Mouse (Mus musculus) heart, embryonic 13.5 days (tissue): ENCODE measurements at regions not wholly inside any gene's neighbourhood (a gene's known extent, or its start where the extent isn't known, plus 50 kb on each side); places are given as distances from the start of the nearest gene placed in this dataset.

Experiments
- ATAC-seq: fragments of 200-750 bp; cut with Nextera tagmentation; 2 replicates; pipeline ENCODE4 v1.8.0; 2017; ENCODE audit warnings: moderate TSS enrichment; ENCODE audit not compliant: insufficient number of reproducible peaks, low FRiP score, low TSS enrichment; ENCODE audit errors: extremely low read depth
- H3K27ac ChIP-seq: fragments of 300-500 bp; sonication (generic); replicated peaks from 2 replicates; pipeline ENCODE4 v1.5.1; 2015; ENCODE audit warnings: moderate library complexity, mild to moderate bottlenecking, inconsistent platforms
- H3K27me3 ChIP-seq: fragments of 300-500 bp; sonication (generic); replicated peaks from 2 replicates; pipeline ENCODE4 v1.6.1; 2015; ENCODE audit warnings: mild to moderate bottlenecking, inconsistent platforms
- H3K36me3 ChIP-seq: fragments of 300-500 bp; sonication (generic); 2 replicates; pipeline ENCODE4 v1.6.1; 2015; ENCODE audit warnings: mild to moderate bottlenecking, inconsistent platforms
- H3K4me1 ChIP-seq: fragments of 300-500 bp; sonication (generic); 2 replicates; pipeline ENCODE4 v1.6.1; 2015; ENCODE audit warnings: inconsistent platforms
- H3K4me2 ChIP-seq: fragments of 300-500 bp; sonication (generic); 2 replicates; pipeline ENCODE4 v1.6.1; 2015; ENCODE audit warnings: inconsistent platforms, mild to moderate bottlenecking, moderate library complexity
- H3K4me3 ChIP-seq: fragments of 300-500 bp; sonication (generic); 2 replicates; pipeline ENCODE4 v1.5.1; 2015; ENCODE audit warnings: moderate library complexity, mild to moderate bottlenecking, inconsistent platforms
- H3K9ac ChIP-seq: fragments of 300-500 bp; sonication (generic); 2 replicates; pipeline ENCODE4 v1.6.1; 2015; ENCODE audit warnings: inconsistent platforms, mild to moderate bottlenecking, moderate library complexity
- H3K9me3 ChIP-seq: fragments of 300-500 bp; sonication (generic); 2 replicates; pipeline ENCODE4 v1.6.1; 2016; ENCODE audit warnings: inconsistent platforms
- WGBS: fragments of 180-500 bp; shearing (Covaris S2); methylation state at CpG from one replicate; pipeline ENCODE4 v1.1.7; 2015; ENCODE audit warnings: mixed read lengths; 5-methylcytosine and 5-hydroxymethylcytosine counted together

- Histone ChIP-seq H3K27me3 (no peaks in the 10 kb centered on the region), H3K27ac (no peak overlapping the region), H3K4me3 (no peak overlapping the region), H3K9me3 (no peaks in the 10 kb centered on the region), H3K36me3 (no peaks in the 10 kb centered on the region), H3K4me2 (no peak overlapping the region), H3K4me1 (no peaks in the 10 kb centered on the region), H3K9ac (no peak overlapping the region)
- no peak for ATAC-seq
- WGBS = 51% methylated on average over 3 of the region's 3 CpGs
Measured at GRCm38 (mm10) chr10:12175141-12175540, 694.0 kb downstream of the Utrn start.

- H3K36me3 ChIP-seq = no peaks in the 10 kb centered on the region
- 72% methylated on average over 1 of the region's 1 CpGs for WGBS
- no peak overlapping the region for H3K4me2 ChIP-seq
- H3K4me3 ChIP-seq = no peak overlapping the region
- no peak for ATAC-seq
- no peaks in the 10 kb centered on the region for H3K27me3 ChIP-seq
- no peak overlapping the region for H3K9ac ChIP-seq
- H3K27ac ChIP-seq = no peak overlapping the region
- no peaks in the 10 kb centered on the region for H3K4me1 ChIP-seq
- H3K9me3 ChIP-seq = no peaks in the 10 kb centered on the region
Measured at GRCm38 (mm10) chr10:12177482-12177881, 691.7 kb downstream of the Utrn start.

- Histone ChIP-seq H3K4me3 (no peak overlapping the region), H3K9me3 (no peaks in the 10 kb centered on the region), H3K27ac (no peak overlapping the region), H3K36me3 (no peaks in the 10 kb centered on the region), H3K9ac (no peak overlapping the region), H3K4me2 (no peak overlapping the region), H3K4me1 (no peaks in the 10 kb centered on the region), H3K27me3 (no peaks in the 10 kb centered on the region)
- no peak for ATAC-seq
- 67% methylated on average over 4 of the region's 4 CpGs for WGBS
Measured at GRCm38 (mm10) chr10:12180965-12181364, 688.2 kb downstream of the Utrn start.

GRCm38 (mm10) chr10:12186918-12187639 lies 682.1 kb downstream of the Utrn start:
- Histone ChIP-seq H3K36me3 (no peaks in the 10 kb centered on the region), H3K4me2 (no peak overlapping the region), H3K27me3 (no peaks in the 10 kb centered on the region), H3K9me3 (no peaks in the 10 kb centered on the region), H3K4me1 (no peaks in the 10 kb centered on the region), H3K4me3 (no peak overlapping the region), H3K27ac (no peak overlapping the region), H3K9ac (no peak overlapping the region)
- 71% methylated on average over 13 of the region's 13 CpGs for WGBS
- no peak for ATAC-seq

- Histone ChIP-seq H3K36me3 (no peaks in the 10 kb centered on the region), H3K4me3 (no peak overlapping the region), H3K9ac (no peak overlapping the region), H3K4me2 (no peak overlapping the region), H3K4me1 (no peaks in the 10 kb centered on the region), H3K9me3 (no peaks in the 10 kb centered on the region), H3K27ac (no peak overlapping the region), H3K27me3 (no peaks in the 10 kb centered on the region)
- 71% methylated on average over 8 of the region's 8 CpGs for WGBS
- no peak for ATAC-seq
Measured at GRCm38 (mm10) chr10:12187669-12188342, 681.4 kb downstream of the Utrn start.

- Histone ChIP-seq H3K9ac (no peak overlapping the region), H3K9me3 (no peaks in the 10 kb centered on the region), H3K27ac (no peak overlapping the region), H3K36me3 (no peaks in the 10 kb centered on the region), H3K4me3 (no peak overlapping the region), H3K27me3 (no peaks in the 10 kb centered on the region), H3K4me1 (no peaks in the 10 kb centered on the region), H3K4me2 (no peak overlapping the region)
- 84% methylated on average over 3 of the region's 3 CpGs for WGBS
- ATAC-seq = no peak
Measured at GRCm38 (mm10) chr10:12190435-12190834, 678.7 kb downstream of the Utrn start.

GRCm38 (mm10) chr10:12207301-12207700 lies 661.9 kb downstream of the Utrn start:
- Histone ChIP-seq H3K4me1 (peaks cover 2% of the 10 kb centered on the region; the same call in 1 of the 2 replicates), H3K9ac (no peak overlapping the region), H3K36me3 (no peaks in the 10 kb centered on the region), H3K4me3 (no peak overlapping the region), H3K9me3 (no peaks in the 10 kb centered on the region), H3K4me2 (no peak overlapping the region), H3K27ac (no peak overlapping the region), H3K27me3 (no peaks in the 10 kb centered on the region)
- ATAC-seq = no peak
- whole genome bisulfite sequencing = 73% methylated on average over 2 of the region's 2 CpGs

GRCm38 (mm10) chr10:12210181-12210580 lies 659.0 kb downstream of the Utrn start:
- H3K9ac ChIP-seq = no peak overlapping the region
- no peak for ATAC-seq
- no peaks in the 10 kb centered on the region for H3K27me3 ChIP-seq
- H3K27ac ChIP-seq = no peak overlapping the region
- H3K4me2 ChIP-seq = no peak overlapping the region
- H3K9me3 ChIP-seq = no peaks in the 10 kb centered on the region
- 81% methylated on average over 2 of the region's 2 CpGs for WGBS
- H3K36me3 ChIP-seq = no peaks in the 10 kb centered on the region
- H3K4me1 ChIP-seq = no peaks in the 10 kb centered on the region
- H3K4me3 ChIP-seq = no peak overlapping the region

- H3K4me1 ChIP-seq = no peaks in the 10 kb centered on the region
- no peaks in the 10 kb centered on the region for H3K27me3 ChIP-seq
- no peaks in the 10 kb centered on the region for H3K36me3 ChIP-seq
- no peak overlapping the region for H3K4me2 ChIP-seq
- H3K9ac ChIP-seq = no peak overlapping the region
- no peak overlapping the region for H3K27ac ChIP-seq
- ATAC-seq = no peak
- H3K4me3 ChIP-seq = no peak overlapping the region
- H3K9me3 ChIP-seq = no peaks in the 10 kb centered on the region
Measured at GRCm38 (mm10) chr10:12218879-12219278, 650.3 kb downstream of the Utrn start.

GRCm38 (mm10) chr10:12234141-12234540 lies 635.0 kb downstream of the Utrn start:
- no peak overlapping the region for H3K27ac ChIP-seq
- no peaks in the 10 kb centered on the region for H3K4me1 ChIP-seq
- no peaks in the 10 kb centered on the region for H3K36me3 ChIP-seq
- ATAC-seq = no peak
- no peak overlapping the region for H3K9ac ChIP-seq
- H3K4me3 ChIP-seq = no peak overlapping the region
- H3K27me3 ChIP-seq = no peaks in the 10 kb centered on the region
- no peaks in the 10 kb centered on the region for H3K9me3 ChIP-seq
- H3K4me2 ChIP-seq = no peak overlapping the region
- WGBS = 40% methylated on average over 1 of the region's 1 CpGs

GRCm38 (mm10) chr10:12248853-12249252 lies 620.3 kb downstream of the Utrn start:
- no peak for ATAC-seq

GRCm38 (mm10) chr10:12253274-12253673 lies 615.9 kb downstream of the Utrn start:
- Histone ChIP-seq H3K4me1 (no peaks in the 10 kb centered on the region), H3K4me2 (no peak overlapping the region), H3K27ac (no peak overlapping the region), H3K9ac (no peak overlapping the region), H3K9me3 (no peaks in the 10 kb centered on the region), H3K36me3 (no peaks in the 10 kb centered on the region), H3K4me3 (no peak overlapping the region), H3K27me3 (no peaks in the 10 kb centered on the region)
- no peak for ATAC-seq
- 81% methylated on average over 3 of the region's 3 CpGs for WGBS

More at GRCm38 (mm10) chr10:12248853-12249252, 620.3 kb downstream of the Utrn start:
- Histone ChIP-seq H3K9me3 (no peaks in the 10 kb centered on the region), H3K9ac (no peak overlapping the region), H3K4me1 (no peaks in the 10 kb centered on the region), H3K27ac (no peak overlapping the region), H3K36me3 (no peaks in the 10 kb centered on the region), H3K4me3 (no peak overlapping the region), H3K4me2 (no peak overlapping the region), H3K27me3 (no peaks in the 10 kb centered on the region)
- WGBS = 62% methylated on average over 3 of the region's 3 CpGs
